Mouse (Mus musculus) hindbrain, embryonic 13.5 days (tissue): ENCODE data around the gene Slc16a13. TPM values are rescaled to one million over a fixed set of nuclear protein-coding genes. Genes with fewer than 3 reads are reported as not detected.
"Not testable (repeated sequence)": the region's sequence is repeated elsewhere in the genome, so short reads cannot be mapped to it uniquely, and the experiment has no call there.

ENCODE experiments used
- ATAC-seq: fragments of 200-750 bp; cut with Nextera tagmentation; 2 replicates; pipeline ENCODE4 v1.8.0; 2017; ENCODE audit warnings: moderate TSS enrichment; ENCODE audit not compliant: low FRiP score
- H3K27ac ChIP-seq: fragments of 300-500 bp; sonication (generic); 2 replicates; pipeline ENCODE4 v1.5.1; 2015; ENCODE audit warnings: inconsistent platforms, mild to moderate bottlenecking, moderate library complexity
- H3K27me3 ChIP-seq: fragments of 300-500 bp; sonication (generic); 2 replicates; pipeline ENCODE4 v1.6.1; 2015; ENCODE audit warnings: mild to moderate bottlenecking, inconsistent platforms
- H3K36me3 ChIP-seq: fragments of 300-500 bp; sonication (generic); 2 replicates; pipeline ENCODE4 v1.6.1; 2015; ENCODE audit warnings: mild to moderate bottlenecking, inconsistent platforms
- H3K4me1 ChIP-seq: fragments of 300-500 bp; sonication (generic); replicated peaks from 2 replicates; pipeline ENCODE4 v1.6.1; 2015; ENCODE audit warnings: inconsistent platforms
- H3K4me2 ChIP-seq: fragments of 300-500 bp; sonication (generic); 2 replicates; pipeline ENCODE4 v1.6.1; 2015; ENCODE audit warnings: inconsistent platforms, mild to moderate bottlenecking, moderate library complexity
- H3K4me3 ChIP-seq: fragments of 300-500 bp; sonication (generic); 2 replicates; pipeline ENCODE4 v1.5.1; 2015; ENCODE audit warnings: mild to moderate bottlenecking, inconsistent platforms
- H3K9ac ChIP-seq: fragments of 300-500 bp; sonication (generic); 2 replicates; pipeline ENCODE4 v1.6.1; 2015; ENCODE audit warnings: mild to moderate bottlenecking, inconsistent platforms
- H3K9me3 ChIP-seq: fragments of 300-500 bp; sonication (generic); 2 replicates; pipeline ENCODE4 v1.6.1; 2016; ENCODE audit warnings: inconsistent platforms
- WGBS: fragments of 180-500 bp; shearing (Covaris S2); methylation state at CpG from one replicate; pipeline ENCODE4 v1.1.7; 2015; 5-methylcytosine and 5-hydroxymethylcytosine counted together
- polyA plus RNA-seq: library from polyadenylated mRNA; unstranded; fragments of >200 nt; fragmentation: Nextera tagmentation; extraction: Ambion mirVana; gene quantifications from 2 replicates; pipeline ENCODE4 v1.2.1, GENCODE M21; 2015

The Slc16a13 gene
- polyA plus RNA-seq, 1 experiment from 2014 or later: 16.1 TPM

- H3K4me3 ChIP-seq: no peak overlapping the region
- H3K27me3 ChIP-seq: no peaks in the 10 kb centered on the region
- H3K9me3 ChIP-seq: no peaks in the 10 kb centered on the region; the same call in 1 of the 2 replicates
- H3K36me3 ChIP-seq: no peaks in the 10 kb centered on the region
- no peak overlapping the region for H3K9ac ChIP-seq
- no peak overlapping the region for H3K27ac ChIP-seq
- no peak for ATAC-seq
- 41% methylated on average over 14 of the region's 14 CpGs for WGBS
- no peaks in the 10 kb centered on the region for H3K4me1 ChIP-seq
- H3K4me2 ChIP-seq: no peak overlapping the region
Measured at GRCm38 (mm10) chr11:70179401-70179800, 41.5 kb downstream of the Slc16a13 start.

GRCm38 (mm10) chr11:70178756-70179155 lies 42.1 kb downstream of the Slc16a13 start:
- Histone ChIP-seq H3K4me3 (no peak overlapping the region), H3K9me3 (no peaks in the 10 kb centered on the region; the same call in 1 of the 2 replicates), H3K4me2 (no peak overlapping the region), H3K9ac (no peak overlapping the region), H3K36me3 (no peaks in the 10 kb centered on the region), H3K27ac (no peak overlapping the region), H3K27me3 (no peaks in the 10 kb centered on the region), H3K4me1 (no peaks in the 10 kb centered on the region)
- ATAC-seq: no peak
- WGBS: 86% methylated on average over 11 of the region's 11 CpGs

- Histone ChIP-seq H3K4me2 (no peak overlapping the region), H3K4me3 (no peak overlapping the region), H3K27ac (no peak overlapping the region), H3K36me3 (no peaks in the 10 kb centered on the region), H3K9me3 (no peaks in the 10 kb centered on the region; the same call in 1 of the 2 replicates), H3K27me3 (no peaks in the 10 kb centered on the region), H3K4me1 (no peaks in the 10 kb centered on the region), H3K9ac (no peak overlapping the region)
- 90% methylated on average over 11 of the region's 11 CpGs for WGBS
- no peak for ATAC-seq
Measured at GRCm38 (mm10) chr11:70178311-70178710, 42.6 kb downstream of the Slc16a13 start.

- H3K9me3 ChIP-seq: no peaks in the 10 kb centered on the region; the same call in 1 of the 2 replicates
- no peak overlapping the region for H3K4me3 ChIP-seq
- H3K36me3 ChIP-seq: no peaks in the 10 kb centered on the region
- H3K27ac ChIP-seq: no peak overlapping the region
- H3K9ac ChIP-seq: no peak overlapping the region
- no peaks in the 10 kb centered on the region for H3K4me1 ChIP-seq
- no peak for ATAC-seq
- H3K27me3 ChIP-seq: no peaks in the 10 kb centered on the region
- H3K4me2 ChIP-seq: no peak overlapping the region
- WGBS: 72% methylated on average over 8 of the region's 8 CpGs
Measured at GRCm38 (mm10) chr11:70177647-70178046, 43.2 kb downstream of the Slc16a13 start.

GRCm38 (mm10) chr11:70174491-70174890 lies 46.4 kb downstream of the Slc16a13 start:
- ATAC-seq: no peak
- Histone ChIP-seq H3K9me3 (no peaks in the 10 kb centered on the region; the same call in 1 of the 2 replicates), H3K4me2 (no peak overlapping the region), H3K27me3 (no peaks in the 10 kb centered on the region), H3K9ac (no peak overlapping the region), H3K36me3 (no peaks in the 10 kb centered on the region), H3K4me3 (no peak overlapping the region), H3K27ac (no peak overlapping the region), H3K4me1 (no peaks in the 10 kb centered on the region)
- WGBS: 80% methylated on average over 4 of the region's 4 CpGs

- no peak for ATAC-seq
- Histone ChIP-seq H3K27me3 (no peaks in the 10 kb centered on the region), H3K4me2 (no peak overlapping the region), H3K36me3 (no peaks in the 10 kb centered on the region), H3K27ac (no peak overlapping the region), H3K4me1 (no peaks in the 10 kb centered on the region), H3K9ac (no peak overlapping the region), H3K9me3 (no peaks in the 10 kb centered on the region; the same call in 1 of the 2 replicates), H3K4me3 (no peak overlapping the region)
- 58% methylated on average over 5 of the region's 5 CpGs for WGBS
Measured at GRCm38 (mm10) chr11:70172298-70172697, 48.6 kb downstream of the Slc16a13 start.

GRCm38 (mm10) chr11:70171847-70172246 lies 49.0 kb downstream of the Slc16a13 start:
- no peaks in the 10 kb centered on the region for H3K27me3 ChIP-seq
- no peak overlapping the region for H3K4me2 ChIP-seq
- no peaks in the 10 kb centered on the region for H3K4me1 ChIP-seq
- no peak overlapping the region for H3K9ac ChIP-seq
- no peak for ATAC-seq
- H3K27ac ChIP-seq: no peak overlapping the region
- H3K9me3 ChIP-seq: no peaks in the 10 kb centered on the region; the same call in 1 of the 2 replicates
- WGBS: 54% methylated on average over 3 of the region's 3 CpGs
- H3K4me3 ChIP-seq: no peak overlapping the region
- H3K36me3 ChIP-seq: no peaks in the 10 kb centered on the region

- H3K9ac ChIP-seq: no peak overlapping the region
- no peak for ATAC-seq
- H3K27me3 ChIP-seq: no peaks in the 10 kb centered on the region
- H3K4me1 ChIP-seq: no peaks in the 10 kb centered on the region
- no peak overlapping the region for H3K4me3 ChIP-seq
- H3K9me3 ChIP-seq: no peaks in the 10 kb centered on the region; the same call in 1 of the 2 replicates
- H3K4me2 ChIP-seq: no peak overlapping the region
- WGBS: 82% methylated on average over 7 of the region's 7 CpGs
- no peak overlapping the region for H3K27ac ChIP-seq
- H3K36me3 ChIP-seq: no peaks in the 10 kb centered on the region
Measured at GRCm38 (mm10) chr11:70171181-70171580, 49.7 kb downstream of the Slc16a13 start.

- 83% methylated on average over 7 of the region's 7 CpGs for WGBS
- Histone ChIP-seq H3K9me3 (no peaks in the 10 kb centered on the region), H3K4me3 (no peak overlapping the region), H3K9ac (no peak overlapping the region), H3K4me2 (no peak overlapping the region), H3K27ac (no peak overlapping the region), H3K4me1 (no peaks in the 10 kb centered on the region), H3K36me3 (no peaks in the 10 kb centered on the region), H3K27me3 (no peaks in the 10 kb centered on the region)
- no peak for ATAC-seq
Measured at GRCm38 (mm10) chr11:70170291-70170690, 50.6 kb downstream of the Slc16a13 start.

- 93% methylated on average over 7 of the region's 7 CpGs for WGBS
- H3K4me2 ChIP-seq, ATAC-seq, H3K9ac ChIP-seq, H3K27me3 ChIP-seq, H3K36me3 ChIP-seq, H3K4me3 ChIP-seq, H3K27ac ChIP-seq, H3K4me1 ChIP-seq, H3K9me3 ChIP-seq: not testable (repeated sequence)
Measured at GRCm38 (mm10) chr11:70169471-70169870, 51.4 kb downstream of the Slc16a13 start.

- ATAC-seq: no peak
- H3K27me3 ChIP-seq: no peaks in the 10 kb centered on the region
- no peak overlapping the region for H3K27ac ChIP-seq
- H3K9me3 ChIP-seq: no peaks in the 10 kb centered on the region
- no peak overlapping the region for H3K4me3 ChIP-seq
- no peak overlapping the region for H3K4me2 ChIP-seq
- H3K36me3 ChIP-seq: no peaks in the 10 kb centered on the region
- H3K4me1 ChIP-seq: no peaks in the 10 kb centered on the region
- 77% methylated on average over 7 of the region's 7 CpGs for WGBS
- H3K9ac ChIP-seq: no peak overlapping the region
Measured at GRCm38 (mm10) chr11:70168136-70168535, 52.7 kb downstream of the Slc16a13 start.
